Mouse (Mus musculus) kidney, adult 2 months (tissue): ENCODE results near the gene Slit2. TPM values are rescaled to one million over a fixed set of nuclear protein-coding genes. Genes with fewer than 3 reads are reported as not detected.

Source experiments
- DNase-seq: peaks from one replicate; pipeline ENCODE4 v3.0.0; 2021
- H3K27ac ChIP-seq: fragments of 200-500 bp; 2 replicates; pipeline ENCODE4 v1.5.1; 2012; ENCODE audit warnings: low read depth, low read length, control low read depth, inconsistent platforms; ENCODE audit not compliant: insufficient read depth
- H3K27me3 ChIP-seq: fragments of 200-500 bp; replicated peaks from 2 replicates; pipeline ENCODE4 v1.6.1; 2012; ENCODE audit warnings: mild to moderate bottlenecking, moderate library complexity, low read length, inconsistent platforms; ENCODE audit not compliant: control insufficient read depth, insufficient read depth
- H3K36me3 ChIP-seq: fragments of 200-500 bp; 2 replicates; pipeline ENCODE4 v1.6.1; 2012; ENCODE audit warnings: mild to moderate bottlenecking, moderate library complexity, low read length, inconsistent platforms; ENCODE audit not compliant: control insufficient read depth, insufficient read depth
- H3K4me1 ChIP-seq: fragments of 200-500 bp; 2 replicates; pipeline ENCODE4 v1.6.1; 2011; ENCODE audit warnings: low read length; ENCODE audit not compliant: control insufficient read depth, insufficient read depth
- H3K4me3 ChIP-seq: fragments of 200-500 bp; 2 replicates; pipeline ENCODE4 v1.5.1; 2011; ENCODE audit warnings: mild to moderate bottlenecking, low read depth, low read length, control low read depth; ENCODE audit not compliant: insufficient read depth
- CTCF ChIP-seq: fragments of 200-500 bp; conservative IDR thresholded peaks from 2 replicates; pipeline ENCODE4 v1.5.1; 2011; ENCODE audit warnings: low read depth, mild to moderate bottlenecking, control low read depth, low read length, moderate library complexity, mixed read lengths; ENCODE audit not compliant: insufficient read depth, insufficient read length
- POLR2A ChIP-seq: fragments of 200-500 bp; IDR thresholded peaks from one replicate; pipeline ENCODE4 v1.6.1; 2011; ENCODE audit warnings: low read depth, low read length, control low read depth
- WGBS: fragments of 180-500 bp; shearing (Covaris S2); methylation state at CpG from one replicate; pipeline ENCODE4 v1.1.7; 2018; 5-methylcytosine and 5-hydroxymethylcytosine counted together
- polyA plus RNA-seq: library from polyadenylated mRNA; depleted of rRNA; stranded (reverse); fragments of >200 nt; gene quantifications from 2 replicates; pipeline ENCODE4 v1.2.3, GENCODE M21; 2012

Slit2 gene
- polyA plus RNA-seq, 1 experiment, result 8.4 TPM

GRCm38 (mm10) chr5:48184358-48184757, 201.4 kb downstream of the Slit2 start:
- Histone ChIP-seq H3K4me1 (no peaks in the 10 kb centered on the region), H3K36me3 (no peaks in the 10 kb centered on the region), H3K27ac (no peak overlapping the region), H3K4me3 (no peak overlapping the region), H3K27me3 (no peaks in the 10 kb centered on the region)
- 66% methylated on average over 8 of the region's 8 CpGs for WGBS
- TF ChIP-seq POLR2A, result no peak
- TF ChIP-seq CTCF, result no peak
- DNase-seq, result no peak

GRCm38 (mm10) chr5:48187819-48188218, 204.9 kb downstream of the Slit2 start:
- no peak overlapping the region for H3K27ac ChIP-seq
- H3K4me1 ChIP-seq, result no peaks in the 10 kb centered on the region
- no peaks in the 10 kb centered on the region for H3K27me3 ChIP-seq
- DNase-seq, result no peak
- 91% methylated on average over 4 of the region's 4 CpGs for WGBS
- H3K4me3 ChIP-seq, result no peak overlapping the region
- H3K36me3 ChIP-seq, result no peaks in the 10 kb centered on the region
- TF ChIP-seq POLR2A, result no peak
- TF ChIP-seq CTCF, result no peak

GRCm38 (mm10) chr5:48199380-48199779, 216.4 kb downstream of the Slit2 start:
- H3K4me1 ChIP-seq, result no peaks in the 10 kb centered on the region
- TF ChIP-seq POLR2A (no peak), CTCF (no peak)
- no peaks in the 10 kb centered on the region for H3K27me3 ChIP-seq
- DNase-seq, result no peak
- H3K4me3 ChIP-seq, result no peak overlapping the region
- no peak overlapping the region for H3K27ac ChIP-seq
- no peaks in the 10 kb centered on the region for H3K36me3 ChIP-seq

GRCm38 (mm10) chr5:48215248-48215647, 232.3 kb downstream of the Slit2 start:
- Histone ChIP-seq H3K27ac (no peak overlapping the region), H3K36me3 (no peaks in the 10 kb centered on the region), H3K4me1 (no peaks in the 10 kb centered on the region), H3K27me3 (no peaks in the 10 kb centered on the region), H3K4me3 (no peak overlapping the region)
- WGBS, result 83% methylated on average over 2 of the region's 2 CpGs
- no peak for DNase-seq
- TF ChIP-seq POLR2A (no peak), CTCF (no peak)

- TF ChIP-seq POLR2A (no peak), CTCF (no peak)
- WGBS, result 85% methylated on average over 10 of the region's 10 CpGs
Measured at GRCm38 (mm10) chr5:48219624-48220155, 236.8 kb downstream of the Slit2 start.

GRCm38 (mm10) chr5:48225500-48225899, 242.6 kb downstream of the Slit2 start:
- Histone ChIP-seq H3K27ac (no peak overlapping the region), H3K4me1 (no peaks in the 10 kb centered on the region), H3K36me3 (no peaks in the 10 kb centered on the region; the same call in 1 of the 2 replicates), H3K27me3 (no peaks in the 10 kb centered on the region), H3K4me3 (no peak overlapping the region)
- WGBS, result 65% methylated on average over 2 of the region's 2 CpGs
- no peak for DNase-seq
- no peak for TF ChIP-seq POLR2A
- no peak for TF ChIP-seq CTCF

More at GRCm38 (mm10) chr5:48219624-48220155, 236.8 kb downstream of the Slit2 start:
- no peaks in the 10 kb centered on the region; the same call in 1 of the 2 replicates for H3K36me3 ChIP-seq
- DNase-seq, result no peak
- H3K27ac ChIP-seq, result no peak overlapping the region
- no peak overlapping the region for H3K4me3 ChIP-seq
- H3K4me1 ChIP-seq, result no peaks in the 10 kb centered on the region
- H3K27me3 ChIP-seq, result no peaks in the 10 kb centered on the region

GRCm38 (mm10) chr5:48230430-48231080, 247.6 kb downstream of the Slit2 start:
- DNase-seq, result no peak
- Histone ChIP-seq H3K27me3 (no peaks in the 10 kb centered on the region), H3K4me1 (no peaks in the 10 kb centered on the region), H3K36me3 (no peaks in the 10 kb centered on the region), H3K27ac (no peak overlapping the region), H3K4me3 (no peak overlapping the region)
- TF ChIP-seq CTCF, result no peak
- no peak for TF ChIP-seq POLR2A
- WGBS, result 73% methylated on average over 6 of the region's 6 CpGs

- no peak for TF ChIP-seq CTCF
- no peak for TF ChIP-seq POLR2A
- Histone ChIP-seq H3K4me1 (no peaks in the 10 kb centered on the region), H3K27me3 (no peaks in the 10 kb centered on the region), H3K4me3 (no peak overlapping the region), H3K27ac (no peak overlapping the region), H3K36me3 (no peaks in the 10 kb centered on the region)
- DNase-seq, result no peak
- 55% methylated on average over 4 of the region's 4 CpGs for WGBS
Measured at GRCm38 (mm10) chr5:48234728-48235127, 251.8 kb downstream of the Slit2 start.
